Mouse (Mus musculus): ENCODE data around the gene Slc22a15.
A peak's percentile ranks its signal among the peaks of the same experiment; 100 is the strongest.

Gene Slc22a15

DNA sequence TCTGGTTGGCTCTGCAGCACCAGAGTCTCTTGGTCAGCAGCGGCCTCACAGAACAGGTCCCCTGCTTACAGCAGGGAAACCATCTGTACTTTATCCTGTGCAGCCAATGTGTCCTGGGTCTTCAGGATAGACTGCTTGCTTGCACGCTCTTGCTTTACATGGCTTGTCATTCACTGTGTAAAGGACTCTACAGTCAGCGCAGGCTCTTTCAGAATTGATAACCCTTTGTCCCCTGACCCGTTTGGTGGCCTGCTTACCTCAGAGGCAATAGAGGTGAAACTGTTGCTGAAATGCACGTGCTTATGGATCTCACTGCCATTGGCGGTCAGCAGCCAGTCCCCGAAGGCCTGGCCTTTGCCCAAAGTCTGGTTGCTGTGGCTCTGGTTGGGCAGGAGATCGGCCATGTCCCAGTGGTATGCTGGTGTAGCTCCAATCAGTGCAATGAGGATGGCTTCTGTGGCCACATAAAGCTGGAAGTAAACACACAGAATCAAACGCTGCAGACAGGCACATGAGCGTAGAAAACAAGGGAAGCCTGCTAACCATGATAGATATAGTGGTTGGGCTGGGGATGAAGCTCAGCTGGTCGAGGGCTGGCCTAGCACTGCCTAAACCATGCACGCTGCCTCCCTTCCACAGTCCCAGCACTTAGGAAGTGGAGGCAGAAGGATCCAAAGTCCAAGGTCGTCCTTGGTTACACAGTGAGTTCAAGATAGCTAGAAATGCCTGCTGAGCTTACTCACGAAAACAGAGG, 9.0 kb downstream of the Slc22a15 start:
- peak; percentile 64 to 80 for DNase-seq

DNA sequence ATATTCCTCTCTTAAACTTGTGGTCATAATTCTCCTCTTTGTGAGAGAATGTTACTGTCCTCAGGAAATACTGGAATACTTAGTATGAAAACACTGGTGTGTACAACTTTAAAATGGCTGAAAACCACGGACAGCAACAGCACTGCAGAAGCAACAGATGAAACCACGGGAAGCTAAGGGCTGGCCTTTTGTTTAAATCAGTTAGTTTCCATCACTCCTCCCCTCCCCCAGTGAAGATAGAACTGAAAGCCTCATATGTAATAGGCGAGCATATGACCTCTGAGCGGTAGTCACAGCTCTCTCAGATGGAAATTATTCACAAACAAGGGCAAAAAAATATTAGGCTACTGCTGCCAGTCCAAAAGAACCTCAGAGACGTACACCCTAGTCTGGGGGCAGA, 10.0 kb downstream of the Slc22a15 start:
- no peak for DNase-seq

DNA sequence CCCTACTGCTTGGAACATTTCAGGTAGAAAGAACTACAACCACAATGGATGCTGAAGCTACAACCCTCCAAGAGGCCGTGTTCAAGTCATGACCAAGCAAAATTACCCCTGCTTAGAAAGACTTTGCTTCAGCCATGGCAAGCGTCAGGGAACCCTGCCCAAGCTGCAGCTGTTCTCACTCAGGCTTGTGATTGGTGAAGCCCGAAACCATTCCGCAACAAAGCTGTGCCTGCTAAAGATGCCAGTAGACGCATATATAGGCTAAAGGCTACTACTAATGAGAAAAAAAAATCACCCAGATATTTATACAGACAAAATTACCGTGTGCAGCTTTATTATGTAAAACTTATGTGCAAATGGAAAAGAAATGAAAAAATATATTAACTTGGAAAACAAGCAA, 12.2 kb downstream of the Slc22a15 start:
- no peak for DNase-seq

DNA sequence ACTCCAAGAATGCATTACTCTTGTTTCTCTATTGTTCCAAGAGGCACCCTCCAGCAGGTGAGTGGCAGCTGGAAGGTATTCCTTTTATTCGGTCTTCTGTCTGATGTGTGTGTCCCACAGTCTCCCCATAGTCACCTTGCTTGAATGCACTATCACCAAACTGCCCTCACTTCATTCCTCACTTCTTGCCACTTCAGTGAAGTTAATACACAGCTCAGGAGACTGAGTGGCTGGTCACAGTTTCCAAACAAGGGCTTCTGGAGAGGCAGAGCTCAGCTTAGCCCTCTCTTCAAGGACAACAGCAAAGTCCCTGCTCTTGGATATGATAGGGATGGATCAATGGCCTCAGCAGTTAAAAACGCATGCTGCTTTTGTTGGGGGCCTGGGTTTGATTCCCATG, 17.2 kb downstream of the Slc22a15 start:
- no peak for DNase-seq

DNA sequence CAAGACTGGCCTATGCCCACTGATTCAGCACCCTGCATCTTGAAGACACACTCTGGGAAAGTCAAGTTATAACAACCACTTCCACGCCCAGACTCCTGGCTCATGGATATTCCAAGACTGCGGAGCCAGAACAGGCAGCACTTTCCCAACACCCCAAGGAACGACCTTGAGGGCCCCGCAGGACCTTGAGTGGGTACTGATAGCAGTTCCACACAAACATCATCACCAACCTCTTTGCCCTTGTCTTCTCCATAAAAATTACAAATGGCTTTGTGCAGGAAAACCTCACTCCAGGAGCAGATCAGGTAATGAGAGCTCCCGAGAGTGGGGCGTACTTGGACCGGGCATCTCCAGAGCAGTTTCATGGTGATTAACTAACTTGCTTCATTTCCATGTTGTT, 19.5 kb downstream of the Slc22a15 start:
- no peak for DNase-seq

DNA sequence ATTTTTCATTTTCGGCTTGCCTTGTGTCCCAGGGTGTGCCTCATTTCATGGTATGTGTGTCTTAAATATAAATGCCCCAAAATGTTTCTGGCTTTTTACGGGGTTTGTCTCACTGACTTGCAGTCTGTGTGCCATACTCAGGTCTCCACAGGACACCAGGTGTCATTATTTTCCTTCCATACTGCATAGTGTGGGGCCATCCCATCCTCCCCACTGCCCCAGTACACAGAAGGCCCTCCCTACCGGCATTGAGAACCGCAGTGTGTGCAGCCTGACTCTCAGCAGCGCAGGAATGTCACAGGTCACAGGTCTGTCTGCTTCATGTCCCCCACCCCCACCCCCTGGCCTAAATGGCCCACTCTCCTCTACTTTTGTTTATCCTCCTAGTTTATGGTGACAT, 21.2 kb downstream of the Slc22a15 start:
- no peak for DNase-seq

DNA sequence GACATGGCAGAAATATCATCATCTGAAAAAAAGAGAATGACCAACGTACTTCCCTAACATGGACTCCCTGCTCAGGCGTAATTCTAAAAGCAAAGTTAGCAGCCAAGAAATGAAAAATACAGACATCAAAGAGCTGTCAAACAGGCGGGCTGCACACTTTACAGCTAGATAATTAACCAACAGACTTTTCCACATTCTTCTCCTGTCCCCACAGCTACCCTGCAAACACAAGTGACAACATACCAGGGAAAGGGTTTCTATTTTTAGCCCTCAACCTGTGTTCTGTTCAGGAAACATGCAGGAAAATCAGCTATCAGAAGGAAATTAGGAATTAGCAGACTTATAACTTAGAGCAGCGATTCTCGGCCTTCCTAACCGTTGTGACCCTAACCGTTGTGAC, 21.9 kb downstream of the Slc22a15 start:
- DNase-seq: peak in 1 of 2 experiments; percentile 30

DNA sequence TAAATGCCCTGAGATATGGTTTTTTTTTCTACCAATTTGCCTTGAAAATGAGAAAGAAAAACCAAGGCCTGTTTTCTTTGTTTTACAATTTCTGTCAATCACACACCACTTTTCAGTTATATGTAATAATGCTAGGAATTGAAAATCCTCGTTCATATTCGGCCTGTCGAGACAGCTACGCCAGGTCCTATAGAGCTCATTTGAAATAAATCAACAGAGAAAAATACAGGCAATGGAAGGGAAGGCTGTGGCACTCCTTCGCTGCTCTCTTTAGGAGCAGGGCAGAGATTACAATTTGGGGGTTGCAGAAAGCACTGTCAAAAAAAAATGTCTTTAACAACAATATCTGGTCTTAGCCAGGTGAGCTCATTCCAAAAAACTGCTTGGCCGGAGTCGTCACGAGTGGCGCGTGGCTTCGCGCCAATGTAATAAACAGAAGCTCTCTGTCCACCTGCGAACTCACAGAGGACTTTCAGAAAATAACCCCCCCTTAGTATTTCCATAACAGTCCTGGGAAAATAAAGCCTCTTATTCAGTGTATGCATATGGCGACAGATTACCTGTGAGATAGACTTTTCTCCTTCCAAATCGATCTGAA, 26.8 kb downstream of the Slc22a15 start:
- peak; percentile 39 to 58 for DNase-seq

DNA sequence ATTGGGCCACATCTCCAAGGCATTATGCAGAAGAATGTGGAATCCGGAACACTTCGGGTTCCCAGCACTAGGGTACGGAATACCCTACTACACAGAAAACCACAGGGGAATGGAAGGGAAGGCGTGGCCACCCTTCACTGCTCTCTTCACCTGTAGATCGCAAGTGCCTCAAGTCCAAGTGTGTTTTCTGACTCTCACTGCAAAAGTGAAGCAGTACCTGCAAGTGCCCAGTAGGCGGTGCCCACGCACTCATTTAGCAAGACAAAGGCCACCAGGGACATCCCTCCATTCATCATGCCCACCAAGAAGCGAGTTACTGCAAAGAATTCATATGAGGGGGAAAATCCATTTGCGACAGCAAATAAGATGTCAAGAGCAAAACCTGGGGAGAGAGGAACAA, 27.4 kb downstream of the Slc22a15 start:
- peak; percentile 89 to 90 for DNase-seq

DNA sequence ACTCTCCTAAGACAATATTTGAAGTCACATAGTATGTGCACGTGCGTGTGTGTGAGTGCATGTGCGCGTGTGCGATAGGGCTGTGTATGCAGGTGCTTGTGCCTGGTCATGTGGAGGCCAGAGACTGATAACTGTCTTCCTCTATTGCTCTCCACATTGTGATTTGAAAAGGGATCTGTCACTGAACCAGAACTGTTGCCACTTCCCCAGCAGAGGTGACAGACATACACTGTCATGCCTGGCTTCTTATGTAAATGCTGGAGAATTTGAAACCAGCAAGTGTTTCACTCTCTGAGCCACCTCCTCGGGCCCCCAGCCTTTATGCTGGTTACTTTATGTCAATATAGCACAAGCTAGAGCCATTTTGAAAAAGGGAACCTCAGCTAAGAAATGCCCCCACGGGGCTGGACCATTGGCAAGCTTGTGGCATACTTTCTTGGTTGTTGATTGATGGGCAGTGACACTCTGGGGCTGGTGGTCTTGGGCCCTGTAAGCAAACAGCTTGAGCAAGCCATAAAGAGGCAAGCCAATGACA, 28.8 kb downstream of the Slc22a15 start:
- DNase-seq: no peak

DNA sequence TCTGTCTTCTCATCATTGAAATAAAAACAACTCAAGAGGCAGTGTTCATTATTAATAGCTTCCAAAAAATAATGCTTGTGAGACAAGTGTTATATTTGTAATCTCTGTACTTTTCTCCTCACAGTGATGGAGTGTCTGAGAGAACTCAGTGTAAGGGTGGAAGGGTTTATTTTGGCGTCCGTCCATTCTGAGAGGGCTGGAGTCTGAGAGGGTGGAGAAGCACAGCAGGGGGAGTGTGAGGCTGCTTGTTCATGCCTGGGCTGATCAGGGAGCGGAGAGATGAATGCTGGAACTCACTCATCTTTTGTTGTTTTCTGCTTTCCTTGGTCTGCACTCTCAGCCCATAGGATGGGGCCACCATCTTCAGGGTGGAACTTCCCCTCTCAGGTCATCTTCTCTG, 38.7 kb downstream of the Slc22a15 start:
- DNase-seq: peak; percentile 72

DNA sequence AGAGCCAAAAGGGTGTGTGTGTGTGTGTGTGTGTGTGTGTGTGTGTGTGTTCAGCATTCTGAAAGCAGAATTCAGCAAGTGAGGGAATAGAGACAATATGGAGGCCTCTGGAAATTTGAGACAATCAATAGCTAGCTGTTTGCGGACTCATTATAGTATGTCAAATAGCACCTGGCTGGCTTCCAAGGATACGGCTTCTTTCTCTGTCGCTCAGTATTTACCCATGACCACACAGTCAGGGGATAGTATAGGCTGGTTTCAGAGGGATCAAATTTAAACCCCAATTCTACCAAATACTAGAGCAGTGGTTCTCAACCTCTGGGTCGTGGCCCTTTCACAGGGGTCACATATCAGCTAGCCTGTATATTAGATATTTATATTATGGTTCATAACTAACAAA, 39.2 kb downstream of the Slc22a15 start:
- peak in 1 of 2 experiments; percentile 50 for DNase-seq

DNA sequence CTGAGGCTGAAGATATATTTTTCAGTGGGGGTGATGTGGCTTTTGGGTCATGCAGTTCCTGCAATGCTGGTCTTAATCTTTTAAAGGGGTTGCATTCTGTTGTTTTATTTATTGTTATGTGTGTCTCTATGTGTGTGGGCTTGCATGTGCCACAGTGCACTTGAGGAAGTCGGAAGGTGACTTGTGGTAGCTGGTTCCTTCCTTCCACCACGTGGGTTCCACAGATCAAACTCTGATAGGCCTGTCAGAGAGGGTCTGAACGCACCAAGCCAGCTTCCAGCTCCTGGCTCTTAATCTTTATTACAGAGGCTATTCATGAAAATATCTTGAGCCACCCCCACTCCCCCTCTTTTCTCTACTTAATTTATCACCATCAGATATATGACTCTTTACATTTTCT, 40.4 kb downstream of the Slc22a15 start:
- no peak for DNase-seq

DNA sequence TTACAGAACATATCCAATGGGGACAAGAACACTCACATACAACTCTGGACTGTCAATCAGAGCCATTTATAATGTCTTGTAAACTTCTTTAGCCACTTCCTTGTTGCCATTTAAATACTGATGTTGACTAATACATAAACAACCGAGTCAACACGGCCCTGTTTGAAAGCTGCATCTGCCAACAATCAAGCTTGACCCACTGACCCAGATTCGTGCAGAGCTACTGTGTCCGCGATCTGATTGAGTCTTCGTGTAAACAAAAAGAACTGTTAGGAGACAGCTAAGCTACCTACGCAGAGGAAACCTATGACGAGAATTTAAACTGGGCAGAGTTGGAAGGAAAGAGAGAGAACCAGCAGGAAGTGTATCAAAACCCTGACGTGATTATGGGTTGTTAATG, 42.5 kb downstream of the Slc22a15 start:
- DNase-seq: no peak

DNA sequence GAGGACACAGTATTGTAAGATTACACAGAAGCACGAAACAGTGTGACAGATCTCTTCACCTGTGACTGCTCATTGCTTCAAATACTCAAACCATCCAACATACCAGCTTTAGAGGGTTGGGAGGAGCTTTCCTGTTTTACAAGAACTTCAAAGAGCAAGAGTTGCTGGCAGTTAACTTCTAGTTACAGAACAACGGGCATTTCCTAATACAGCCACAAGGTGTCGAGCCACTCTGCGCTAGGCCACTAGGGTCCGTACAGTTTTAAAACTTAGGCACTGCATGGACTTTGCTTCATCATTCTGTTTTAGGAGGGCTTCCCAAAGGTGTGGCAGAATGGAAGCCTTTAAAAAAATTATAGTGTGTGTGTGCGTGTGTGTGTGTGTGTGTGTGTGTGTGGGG, 43.4 kb downstream of the Slc22a15 start:
- no peak for DNase-seq

DNA sequence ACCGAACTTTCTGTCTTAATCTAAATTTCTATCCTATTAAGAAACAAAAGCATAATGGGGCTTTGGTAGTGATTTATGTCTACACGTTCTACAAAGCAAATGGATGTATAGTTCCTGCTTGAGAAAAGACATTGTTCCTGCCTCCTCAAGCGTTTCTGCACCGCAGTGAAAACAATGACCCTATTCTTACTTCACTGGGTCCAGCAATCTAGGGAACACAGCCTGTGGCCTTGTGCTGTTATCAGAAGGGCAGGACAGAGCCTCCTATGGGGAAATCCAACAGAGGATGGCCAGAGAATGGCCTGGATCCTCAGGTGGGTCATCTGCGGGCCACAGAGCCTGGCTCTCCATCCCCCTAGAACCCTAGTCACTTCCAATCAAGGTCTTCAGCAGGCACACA, 46.1 kb downstream of the Slc22a15 start:
- DNase-seq: no peak

DNA sequence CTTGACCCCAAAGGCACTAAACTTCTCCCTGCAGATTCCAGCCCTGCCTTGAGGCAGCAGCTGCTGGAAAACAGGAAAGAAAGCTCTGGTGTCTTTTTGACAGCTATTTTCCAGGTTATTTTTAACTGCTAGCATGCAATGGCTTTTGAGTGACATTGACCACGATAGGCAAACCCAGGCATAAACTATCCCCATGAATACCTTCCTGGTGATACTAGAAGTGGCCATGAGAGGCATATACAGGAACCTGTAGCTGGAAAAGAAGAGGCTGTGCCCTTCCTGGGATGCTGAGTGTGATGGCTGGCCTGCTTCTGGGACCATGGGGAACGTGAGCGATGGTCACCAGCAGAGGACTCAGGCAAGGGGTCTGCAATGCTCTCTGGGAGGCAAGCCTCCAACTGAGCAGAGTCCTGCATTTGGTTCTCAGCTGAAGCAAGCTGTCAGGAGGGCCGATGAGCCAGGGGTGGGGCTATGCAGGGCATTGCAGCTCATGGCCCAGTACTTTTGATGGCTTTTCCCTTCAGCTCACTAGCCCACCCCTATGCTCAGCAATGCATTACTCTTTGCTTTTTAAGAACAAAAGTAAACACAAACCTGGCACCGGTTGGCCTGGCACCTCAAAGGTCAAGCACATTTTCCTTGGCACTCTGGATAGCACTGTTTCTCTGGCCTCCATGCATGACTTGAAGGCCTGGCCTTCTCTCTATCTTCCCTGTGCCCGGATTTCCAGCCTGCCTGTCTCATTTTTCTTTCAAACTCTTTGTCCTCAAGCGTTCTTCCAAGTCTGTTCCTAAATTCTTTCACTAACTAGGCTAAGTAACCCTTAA, 47.6 kb downstream of the Slc22a15 start:
- DNase-seq: no peak

DNA sequence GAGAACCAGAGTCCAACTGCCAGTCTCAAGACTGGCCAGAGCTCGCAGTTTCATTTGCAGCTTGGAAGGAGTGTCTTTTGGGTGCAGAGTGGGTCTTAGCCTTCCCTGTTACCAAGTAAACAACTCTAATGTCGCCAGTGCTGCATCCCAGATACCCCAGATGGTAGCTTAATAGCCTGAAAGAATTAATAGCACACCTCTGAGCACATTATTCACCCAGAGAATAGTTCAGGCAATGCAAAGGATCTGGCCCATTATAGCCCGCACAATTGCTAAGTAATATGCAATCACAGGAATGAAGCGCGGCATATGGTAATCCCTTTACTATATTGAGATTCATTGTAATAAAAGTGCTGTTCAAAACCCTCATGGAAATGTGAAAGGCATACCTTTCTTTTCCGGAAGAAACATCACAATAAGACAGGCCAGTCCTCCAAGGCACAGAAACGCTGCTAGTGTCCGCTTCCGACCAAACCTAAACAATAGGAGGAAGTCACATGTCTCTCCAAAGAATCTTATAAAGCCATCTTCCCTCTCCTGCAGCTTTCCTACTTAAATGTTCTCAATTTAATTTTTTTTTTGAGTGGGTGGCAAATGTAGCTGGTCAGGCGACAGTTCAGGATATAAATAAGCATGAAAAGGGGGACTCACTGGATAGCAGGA, 48.9 kb downstream of the Slc22a15 start:
- no peak for DNase-seq

DNA sequence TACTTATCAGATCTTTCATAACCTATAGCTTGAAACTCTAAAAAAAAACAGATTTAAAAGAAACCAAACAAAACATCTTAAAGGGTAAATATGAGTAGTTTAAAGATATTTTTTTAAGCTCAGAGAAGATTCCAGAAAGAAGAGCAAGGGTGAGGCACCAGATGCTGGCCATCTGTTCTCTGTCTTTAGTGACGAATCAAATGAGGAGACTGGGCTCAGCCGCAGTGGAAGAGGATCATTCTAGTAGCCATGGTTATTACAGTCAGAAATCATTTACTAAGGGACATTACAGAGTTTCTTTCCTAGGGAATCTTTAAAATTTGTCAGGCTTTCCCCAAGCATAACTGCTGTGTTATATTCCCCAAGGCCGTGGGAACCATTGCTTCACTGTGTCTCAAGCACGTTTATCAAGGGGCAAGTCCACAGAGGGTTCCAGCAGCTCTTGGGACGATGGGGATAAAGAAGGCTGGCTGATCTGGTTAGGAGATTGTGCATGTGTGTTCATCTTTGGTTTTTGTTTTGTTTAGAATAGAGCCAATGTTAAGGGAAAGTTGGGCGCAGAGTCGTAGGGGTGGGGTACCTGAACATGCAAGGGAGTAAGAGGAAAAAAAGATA, 51.1 kb downstream of the Slc22a15 start:
- no peak for DNase-seq

DNA sequence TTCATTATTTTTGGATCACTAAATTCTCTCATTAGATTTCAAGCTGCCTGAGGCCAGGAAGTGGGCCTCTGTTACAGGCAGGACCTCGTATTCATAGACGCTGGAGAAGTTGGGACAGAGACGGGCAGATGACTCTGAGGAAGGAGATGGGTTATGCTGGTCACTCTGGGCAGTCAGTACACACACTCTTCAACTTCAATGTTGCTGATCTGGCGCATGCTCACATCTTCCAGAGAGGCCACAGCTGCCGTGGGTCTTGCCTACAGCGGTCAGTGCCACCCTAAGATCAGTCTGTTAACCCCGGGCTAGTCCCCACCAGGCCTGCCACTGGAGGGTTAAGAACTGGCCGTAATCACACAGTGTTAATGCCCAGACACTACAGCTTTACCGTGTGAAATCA, 52.3 kb downstream of the Slc22a15 start:
- DNase-seq: no peak

DNA sequence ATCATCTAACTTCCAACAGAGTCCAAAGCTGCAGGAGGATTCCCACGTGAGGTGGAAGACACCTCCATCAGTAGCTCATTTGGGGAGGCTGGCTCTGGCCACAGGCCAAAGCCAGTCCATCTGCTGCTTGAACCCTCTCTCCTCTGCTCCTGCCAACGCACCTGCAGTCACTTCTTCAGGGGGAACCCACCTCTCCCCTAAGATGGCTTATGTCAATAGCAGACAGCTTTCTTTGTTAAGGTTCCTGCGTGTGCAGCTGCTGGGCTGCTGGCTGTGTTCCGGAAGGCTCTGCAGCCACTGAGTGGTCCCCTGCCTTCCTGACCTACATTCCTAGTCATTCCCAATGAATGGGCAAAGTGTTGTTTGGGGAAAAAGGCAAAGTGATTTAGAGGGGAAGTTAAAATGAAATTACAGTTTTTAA, 57.2 kb downstream of the Slc22a15 start:
- DNase-seq: peak; percentile 79 to 89

DNA sequence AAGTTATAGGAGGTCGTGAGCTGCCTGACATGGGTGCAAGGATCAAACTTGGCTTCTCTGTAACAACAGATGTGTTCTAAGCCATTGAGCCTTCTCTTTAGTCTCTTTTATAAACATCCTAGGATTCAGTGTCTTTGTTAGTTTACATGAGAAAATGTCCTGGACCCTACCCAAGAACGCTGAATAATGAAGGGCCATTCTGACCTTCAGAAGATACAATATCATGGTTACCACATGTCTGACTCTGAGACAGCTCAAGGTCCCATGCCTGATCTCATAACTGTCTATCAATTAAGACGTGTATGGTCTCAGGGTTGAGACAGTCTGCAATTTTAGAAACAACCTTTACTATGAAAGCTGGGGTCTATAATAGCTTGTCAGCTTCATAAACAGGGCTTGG, 62.4 kb downstream of the Slc22a15 start:
- DNase-seq: no peak

DNA sequence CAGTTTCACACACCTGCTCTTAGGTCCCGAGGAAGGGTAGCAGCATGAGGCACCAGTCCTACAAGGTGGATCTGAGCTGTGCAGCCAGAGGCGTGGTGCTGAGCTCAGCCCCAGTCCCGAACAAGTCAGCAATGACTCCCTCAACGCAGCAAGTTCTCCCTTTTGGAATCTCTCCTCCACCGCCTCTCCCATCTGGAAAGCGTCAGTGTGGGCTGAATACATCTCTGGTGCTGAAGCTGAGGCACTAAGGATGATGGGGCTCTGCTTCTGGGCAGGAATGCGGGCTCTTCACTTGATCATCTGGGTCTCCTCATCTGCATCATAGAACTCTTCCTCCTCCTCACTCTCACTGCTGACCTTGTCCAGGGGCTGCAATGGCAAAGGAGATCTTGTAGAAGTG, 64.1 kb downstream of the Slc22a15 start:
- DNase-seq: no peak

All from cerebellum, postnatal 14 days (tissue).